Mouse (Mus musculus) CH12.LX (cell line): ENCODE measurements at regions not wholly inside any gene's neighbourhood (a gene's known extent, or its start where the extent isn't known, plus 50 kb on each side); places are given as distances from the start of the nearest gene placed in this dataset.

Experiments used
- CHD1 ChIP-seq: IDR thresholded peaks from 2 replicates; pipeline ENCODE4 v1.6.1; 2012; ENCODE audit warnings: low read depth, low read length, improper control_type of control experiment, inconsistent platforms
- CTCF ChIP-seq, 2 experiments: IDR thresholded peaks in 1 of 2; conservative IDR thresholded peaks in 1 of 2; 2 replicates each; pipeline ENCODE4 v1.5.1; 2011 to 2012; ENCODE audit warnings: low read depth in 2 of 2, low read length in 2 of 2, improper control_type of control experiment in 1 of 2, inconsistent platforms in 1 of 2, mild to moderate bottlenecking in 1 of 2, moderate library complexity in 1 of 2
- EP300 ChIP-seq: IDR thresholded peaks from 2 replicates; pipeline ENCODE4 v1.6.1; 2011; ENCODE audit warnings: low read length, improper control_type of control experiment
- ZNF384 ChIP-seq: IDR thresholded peaks from 2 replicates; pipeline ENCODE4 v1.6.1; 2012; ENCODE audit warnings: low read depth, low read length, improper control_type of control experiment, inconsistent platforms

DNA sequence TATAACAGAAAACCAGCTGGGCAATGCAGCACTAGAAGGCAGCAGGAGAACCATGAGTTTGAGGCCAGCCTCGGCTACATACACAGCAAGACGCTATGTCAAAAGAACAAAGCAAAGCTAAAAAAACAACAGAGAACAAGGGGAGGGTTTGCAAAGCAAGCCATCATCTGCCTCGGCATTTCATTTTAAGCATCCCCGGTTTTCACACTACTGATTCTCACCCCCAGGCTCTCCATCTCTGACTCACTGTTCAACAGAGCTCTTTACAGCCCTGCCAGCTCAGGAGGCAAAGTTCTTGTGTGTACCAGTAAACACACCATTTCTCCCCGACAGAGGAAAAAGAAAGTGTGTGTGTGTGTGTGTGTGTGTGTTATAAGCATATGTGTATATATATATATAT, 571.6 kb upstream of the Gm10131 start:
- TF ChIP-seq CHD1: no peak
- TF ChIP-seq EP300: no peak
- TF ChIP-seq CTCF (conservative IDR thresholded peaks at IDR 0.05 in 1 of 2, IDR thresholded peaks at IDR 0.05 in 1 of 2; ENCODE audit: low read depth in 2 of 2, low read length in 2 of 2): no peak
- no peak for TF ChIP-seq ZNF384
